Mouse (Mus musculus): ENCODE results near the gene Hist1h3f.

The Hist1h3f gene

GRCm38 (mm10) chr13:23517603-23518294 is 26.1 kb upstream of the Hist1h3f start:
- peak; percentile 90 to 94 for DNase-seq (ENCODE audit: low spot score in 2 of 2)

- no peak for DNase-seq (ENCODE audit: low spot score in 2 of 2)
These were observed 25.6 kb upstream of the Hist1h3f start for GRCm38 (mm10) chr13:23518295-23518603.

- DNase-seq (ENCODE audit: low spot score in 2 of 2): peak; percentile 79 to 80
These were observed 25.0 kb upstream of the Hist1h3f start for GRCm38 (mm10) chr13:23518885-23519284.

- peak; percentile 83 to 87 for DNase-seq (ENCODE audit: low spot score in 2 of 2)
These were observed 24.4 kb upstream of the Hist1h3f start for GRCm38 (mm10) chr13:23519416-23519815.

- peak; percentile 73 to 81 for DNase-seq (ENCODE audit: low spot score in 2 of 2)
These were observed 22.1 kb upstream of the Hist1h3f start for GRCm38 (mm10) chr13:23521703-23522102.

- DNase-seq (ENCODE audit: low spot score in 2 of 2): no peak
These were observed 19.9 kb upstream of the Hist1h3f start for GRCm38 (mm10) chr13:23523976-23524375.

- DNase-seq (ENCODE audit: low spot score in 2 of 2): peak; percentile 75 to 86
These were observed 19.2 kb upstream of the Hist1h3f start for GRCm38 (mm10) chr13:23524654-23525053.

- DNase-seq (ENCODE audit: low spot score in 2 of 2): peak in 1 of 2 experiments; percentile 37
These were observed 18.0 kb upstream of the Hist1h3f start for GRCm38 (mm10) chr13:23525901-23526300.

- peak; percentile 90 to 92 for DNase-seq (ENCODE audit: low spot score in 2 of 2)
These were observed 17.5 kb upstream of the Hist1h3f start for GRCm38 (mm10) chr13:23526312-23526711.

GRCm38 (mm10) chr13:23529005-23529404 is 14.8 kb upstream of the Hist1h3f start:
- no peak for DNase-seq (ENCODE audit: low spot score in 2 of 2)

GRCm38 (mm10) chr13:23529480-23530165 is 14.2 kb upstream of the Hist1h3f start:
- no peak for DNase-seq (ENCODE audit: low spot score in 2 of 2)

- DNase-seq (ENCODE audit: low spot score in 2 of 2): peak; percentile 57 to 69
These were observed 13.5 kb upstream of the Hist1h3f start for GRCm38 (mm10) chr13:23530181-23530900.

- peak; percentile 98 for DNase-seq (ENCODE audit: low spot score in 2 of 2)
These were observed 12.7 kb upstream of the Hist1h3f start, which contains the start of gene Hist1h4h for GRCm38 (mm10) chr13:23530901-23531875. Gene Hist1h4h (plus strand): TSS chr13:23531050.

GRCm38 (mm10) chr13:23532262-23533075 is 11.4 kb upstream of the Hist1h3f start:
- no peak for DNase-seq (ENCODE audit: low spot score in 2 of 2)

GRCm38 (mm10) chr13:23533560-23534367 is 10.1 kb upstream of the Hist1h3f start, which contains the start of gene Hist1h2af:
Gene Hist1h2af (plus strand): TSS chr13:23533906.
- DNase-seq (ENCODE audit: low spot score in 2 of 2): peak; percentile 89 to 93

- peak in 1 of 2 experiments; percentile 48 for DNase-seq (ENCODE audit: low spot score in 2 of 2)
These were observed 9.3 kb upstream of the Hist1h3f start for GRCm38 (mm10) chr13:23534368-23535131.

- peak; percentile 96 to 98 for DNase-seq (ENCODE audit: low spot score in 2 of 2)
These were observed 8.4 kb upstream of the Hist1h3f start, which contains the start of gene Hist1h3g for GRCm38 (mm10) chr13:23535137-23536075. Gene Hist1h3g (plus strand): TSS chr13:23535422.

Data from right cerebral cortex, postnatal 10 days (tissue).